Mouse (Mus musculus) gastrocnemius, postnatal 36 days (tissue): ENCODE data around the gene Manf. TPM values are rescaled to one million over a fixed set of nuclear protein-coding genes. Genes with fewer than 3 reads are reported as not detected.
A peak's percentile ranks its signal among the peaks of the same experiment; 100 is the strongest.

Experiments used
- DNase-seq, 2 experiments: peaks; one replicate each; pipeline ENCODE4 v3.0.0; 2022
- intact Hi-C: fragments of 180-260 bp; cut with DNase I; formaldehyde crosslinking; loops from one replicate; pipeline ENCODE4 v1.15.1; 2025
- long read RNA-seq, 2 experiments: library from polyadenylated mRNA; stranded (forward); transcript quantifications; one replicate each; pipeline ENCODE4 v2.0.0; 2021
- total RNA-seq, 2 experiments: library from RNA; stranded (reverse); gene quantifications; 2 replicates each; pipeline ENCODE4 v1.2.3; 2021

Manf gene
- 10 to 100 TPM; 38.1 to 41.5 TPM for total RNA-seq
- long read RNA-seq, experiment 1, transcript Manf-202 (4 exons, 2,247 nt): major isoform, 26 of 32 reads
- long read RNA-seq, experiment 1, partial matches to known transcripts: 0 of 32 reads
- long read RNA-seq, experiment 1, other reads (novel, unspliced or antisense): 6 of 32 reads
- long read RNA-seq, experiment 2, transcript Manf-202 (4 exons, 2,247 nt): major isoform, 41 of 55 reads
- long read RNA-seq, experiment 2, partial matches to known transcripts: 0 of 55 reads
- long read RNA-seq, experiment 2, other reads (novel, unspliced or antisense): 14 of 55 reads

DNA sequence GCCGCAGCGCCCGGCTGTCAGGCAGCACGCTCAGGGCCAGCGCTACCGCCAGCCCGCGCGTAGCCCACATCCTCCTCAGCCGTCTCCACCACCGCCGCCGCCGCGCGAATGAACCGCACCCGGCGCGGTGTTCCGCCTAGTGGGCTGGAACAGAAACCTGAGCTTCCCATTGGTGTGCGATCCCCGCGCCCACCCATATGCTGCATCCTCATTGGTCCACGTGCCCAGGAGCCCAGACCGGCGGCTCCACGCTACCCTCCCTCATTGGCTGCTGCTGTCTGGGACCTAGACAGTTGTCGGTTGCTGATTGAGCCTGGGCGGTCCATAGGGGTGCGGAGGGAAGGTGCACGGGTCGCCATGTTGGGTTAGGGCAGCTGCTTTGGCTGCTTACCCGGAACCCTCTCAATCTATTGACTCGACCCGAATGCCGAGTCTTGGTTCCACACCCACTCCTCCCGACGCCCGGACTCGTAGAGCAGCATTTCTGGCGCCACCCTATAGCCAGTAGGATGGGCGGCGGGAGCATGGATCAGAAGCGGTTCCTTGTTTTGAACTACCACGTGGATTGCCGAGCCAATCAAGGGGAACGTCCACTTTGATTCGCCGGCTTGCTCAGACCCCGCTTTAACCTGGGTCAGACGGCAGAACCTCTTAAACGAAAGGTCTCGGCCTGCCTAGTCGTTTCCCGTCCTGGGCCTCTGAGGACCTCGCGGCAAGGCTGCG, at the start of gene Manf:
Gene Manf, minus strand, starts transcription at position 151 of the 723 bp plus-strand sequence.
- intact Hi-C loops: no loop called here
- DNase-seq: peak; percentile 91 to 96

DNA sequence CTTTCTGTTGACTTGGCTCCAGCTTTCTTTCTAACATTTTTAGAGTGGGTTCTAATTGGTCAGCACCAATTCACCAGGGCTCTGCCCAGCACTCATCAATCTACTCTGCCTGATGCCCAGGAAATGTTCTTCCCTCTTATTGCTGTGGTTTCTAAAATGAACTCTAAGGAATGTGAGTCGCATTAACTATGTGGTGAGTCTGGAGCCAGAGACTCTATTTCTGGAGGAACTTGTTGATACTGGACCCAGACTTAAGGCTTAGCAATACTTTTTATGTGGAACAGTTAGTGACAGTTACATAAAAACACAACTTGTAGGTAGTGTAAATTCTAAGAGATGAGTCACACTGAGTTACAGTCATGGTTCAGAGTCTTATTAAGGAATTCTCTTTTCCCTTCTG, 43.2 kb upstream of the Manf start:
- intact Hi-C loops: no loop called here
- DNase-seq: no peak

DNA sequence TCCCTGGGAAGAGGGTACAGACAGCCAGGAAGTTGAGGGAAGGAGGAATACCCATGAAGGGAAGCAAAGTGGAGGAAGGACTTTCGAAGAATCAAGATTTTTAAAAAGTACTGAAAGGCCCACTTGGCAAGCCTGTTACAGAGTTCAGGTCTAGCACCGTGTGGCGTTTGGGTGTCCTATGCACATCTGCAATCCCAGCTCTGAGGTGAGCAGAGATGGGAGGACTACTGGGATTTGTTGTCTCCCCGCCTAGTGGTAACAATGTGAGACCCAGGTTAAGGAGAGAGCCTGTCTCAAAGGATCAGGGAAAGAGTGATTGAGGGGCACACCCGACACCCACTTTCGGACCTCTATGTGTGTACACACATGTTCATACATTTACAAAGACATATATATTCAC, 23.1 kb upstream of the Manf start:
- DNase-seq: no peak
- intact Hi-C loops: no loop called here

DNA sequence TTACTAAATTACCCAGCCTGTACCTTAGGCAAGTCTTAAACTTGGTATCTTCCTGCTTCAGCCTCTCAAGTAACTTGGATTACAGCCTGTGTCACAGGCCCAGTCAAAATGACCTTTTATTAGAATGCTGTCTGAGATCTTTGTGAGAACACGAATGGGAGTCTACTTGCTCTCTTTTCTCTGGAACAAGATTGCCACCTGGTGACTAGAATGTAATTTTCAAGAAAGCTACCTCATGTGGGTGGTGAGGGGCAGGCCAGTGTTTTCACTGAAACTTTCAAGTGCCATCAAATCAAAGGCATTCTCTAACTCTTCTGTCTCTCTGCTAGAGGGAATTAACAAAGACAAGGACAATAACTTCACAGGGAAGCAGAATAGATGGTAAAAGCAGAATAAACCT, 22.0 kb upstream of the Manf start:
- intact Hi-C loops: no loop called here

DNA sequence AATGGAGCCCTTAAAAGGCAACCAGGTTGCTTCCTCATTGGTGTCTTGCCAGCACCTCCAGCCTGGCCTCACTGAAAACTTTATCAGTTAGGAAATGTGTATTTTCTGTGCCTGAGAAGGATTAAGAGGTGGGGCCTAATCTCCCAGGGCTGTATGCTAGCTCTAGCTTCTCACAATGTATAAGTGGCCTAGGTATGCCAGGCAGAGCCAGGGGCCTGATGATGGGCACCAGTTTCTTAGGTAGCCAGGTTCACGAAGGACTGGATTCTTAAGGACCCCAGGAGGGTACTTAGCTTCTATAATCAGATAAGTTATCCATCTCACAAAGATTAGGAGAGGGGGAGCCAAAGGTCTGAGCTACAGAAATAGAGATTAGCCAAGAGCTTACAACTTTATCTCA, 19.8 kb upstream of the Manf start:
- DNase-seq: no peak
- intact Hi-C loops: no loop called here

More for the DNA sequence above, 22.0 kb upstream of the Manf start:
- DNase-seq: no peak

DNA sequence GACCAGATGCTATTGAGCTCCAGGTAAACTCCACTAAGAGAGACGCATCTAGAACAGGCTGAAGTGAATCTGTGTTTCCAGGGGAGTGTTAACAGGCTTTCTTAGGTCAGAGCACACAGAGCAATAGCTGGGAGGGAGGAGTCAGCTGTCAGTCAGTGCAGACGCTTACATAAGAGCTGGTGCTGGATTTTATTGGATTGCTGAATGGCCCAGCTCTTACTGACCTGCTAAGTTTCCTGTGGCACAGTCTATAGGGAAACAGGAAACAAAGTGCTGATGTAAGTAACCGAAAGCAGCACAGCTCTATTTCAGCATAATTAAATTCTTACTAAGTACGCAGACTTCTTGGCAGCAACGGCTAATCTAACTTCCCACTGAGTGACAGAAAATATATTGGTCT, 16.9 kb upstream of the Manf start:
- DNase-seq: no peak
- intact Hi-C loops: loop anchor here (10.0 kb wide), 1 partner anchor 606 kb away; no protein-coding TSS in a partner anchor

DNA sequence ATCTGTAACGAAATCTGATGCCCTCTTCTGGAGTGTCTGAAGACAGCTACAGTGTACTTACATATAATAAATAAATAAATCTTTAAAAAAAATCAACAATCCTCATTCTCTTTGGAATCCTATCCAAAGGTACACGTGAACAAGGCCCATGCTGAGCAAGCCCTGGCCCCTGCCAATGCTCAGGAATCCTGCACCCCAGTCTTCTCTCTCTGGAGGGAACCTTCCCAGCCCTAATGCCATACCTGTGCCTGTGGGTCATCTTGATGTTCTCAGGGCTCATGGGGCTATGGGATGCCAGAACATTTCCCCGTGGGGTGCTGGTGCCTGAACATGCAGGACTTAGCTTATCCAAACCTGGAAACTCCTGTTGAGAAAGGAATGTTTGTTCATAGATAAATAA, 16.4 kb upstream of the Manf start:
- intact Hi-C loops: loop anchor here (10.0 kb wide), 1 partner anchor 607 kb away; no protein-coding TSS in a partner anchor
- no peak for DNase-seq

DNA sequence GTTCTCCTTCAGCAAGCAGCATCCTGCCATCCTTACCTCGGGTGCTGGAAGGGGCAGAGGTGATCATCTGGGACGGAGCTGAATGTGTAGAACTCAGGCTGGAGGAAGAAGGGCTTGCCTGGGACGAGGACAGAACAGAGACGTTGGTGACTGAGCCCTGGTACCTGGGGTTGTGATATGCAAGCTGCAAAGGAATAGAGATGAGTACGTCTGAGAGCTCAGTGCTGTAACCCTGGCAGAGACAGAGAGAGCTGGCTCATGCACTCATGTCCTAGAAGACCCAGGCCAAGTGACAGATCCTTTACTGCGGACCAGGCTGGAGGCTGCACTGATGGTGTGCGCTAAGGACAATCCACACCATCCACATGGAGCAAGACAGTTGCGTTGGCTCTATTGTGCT, 14.8 kb upstream of the Manf start:
- intact Hi-C loops: loop anchor here (10.0 kb wide), 1 partner anchor 608 kb away; no protein-coding TSS in a partner anchor
- no peak for DNase-seq

DNA sequence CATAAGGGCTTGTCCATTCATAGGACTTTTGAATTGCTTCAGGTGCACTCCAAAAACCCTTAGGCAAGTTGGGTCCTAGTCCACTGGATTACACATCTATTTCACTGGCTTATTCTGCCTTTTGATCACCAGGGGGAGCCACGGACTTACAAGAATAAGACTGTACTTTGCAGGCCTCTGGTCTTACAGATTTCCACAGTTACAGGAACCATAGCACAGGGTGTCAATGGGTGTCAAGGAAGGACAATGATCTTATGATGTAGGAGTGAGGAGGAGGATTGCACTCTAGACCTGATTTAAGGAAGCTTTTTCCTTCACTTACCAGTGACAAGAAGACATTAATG, 12.0 kb upstream of the Manf start:
- DNase-seq: no peak
- intact Hi-C loops: loop anchor here (2.0 to 10.0 kb wide), 2 partner anchors 387 to 611 kb away; no protein-coding TSS in a partner anchor

DNA sequence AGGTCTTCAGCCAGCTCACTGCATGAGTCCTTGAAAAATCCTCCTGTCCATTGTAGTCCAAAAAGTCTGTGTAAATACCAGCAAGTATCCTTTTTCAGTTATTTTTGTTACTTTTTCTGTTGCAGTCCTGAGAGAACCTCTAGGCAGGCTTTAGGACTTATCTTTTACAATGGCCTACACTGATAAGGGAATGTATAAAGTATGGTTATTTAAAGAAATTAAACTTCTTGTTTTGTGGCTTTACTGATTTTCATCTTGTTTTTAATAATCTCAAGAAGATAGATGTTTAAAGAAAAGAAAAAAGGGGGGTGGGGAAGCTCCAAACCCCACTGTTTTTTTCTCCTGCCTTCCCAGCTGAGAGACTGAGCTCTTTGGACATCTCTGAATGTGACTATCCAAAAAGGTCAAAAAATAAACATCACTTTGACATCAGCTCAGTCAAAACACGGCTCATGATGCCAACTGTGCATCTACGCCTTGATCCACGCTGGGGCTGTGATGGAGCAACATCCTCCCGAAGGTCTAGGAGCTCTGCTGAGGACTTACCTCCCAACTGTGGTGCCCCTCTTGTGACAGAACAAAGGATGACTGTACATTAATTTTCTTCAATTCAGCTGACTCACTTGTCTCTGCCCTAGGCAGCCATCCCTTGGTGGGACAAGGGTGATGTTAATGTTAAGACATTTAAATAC, 11.5 kb upstream of the Manf start:
- intact Hi-C loops: loop anchor here (2.0 to 10.0 kb wide), 2 partner anchors 388 to 612 kb away; no protein-coding TSS in a partner anchor
- no peak for DNase-seq

DNA sequence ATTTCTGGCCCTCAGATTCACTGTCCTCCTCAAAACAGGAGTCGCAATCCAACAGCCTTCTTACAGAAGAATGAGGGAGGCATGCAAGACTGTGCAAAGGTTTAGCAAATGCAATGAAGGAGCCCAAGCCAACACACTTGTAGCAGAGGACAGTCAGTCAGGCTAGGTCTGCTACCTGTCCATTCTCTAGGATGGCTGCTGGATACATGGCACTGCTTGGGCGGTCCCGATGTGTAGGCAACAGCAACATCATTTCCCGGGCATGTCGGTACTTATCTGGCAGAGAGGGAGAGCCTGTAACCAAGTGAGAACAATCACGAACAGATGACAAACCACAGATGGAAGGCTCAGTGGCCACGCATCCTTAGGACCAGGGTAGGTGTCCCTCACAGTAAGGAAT, 9.8 kb upstream of the Manf start:
- intact Hi-C loops: loop anchor here (10.0 kb wide), 1 partner anchor 613 kb away; no protein-coding TSS in a partner anchor

DNA sequence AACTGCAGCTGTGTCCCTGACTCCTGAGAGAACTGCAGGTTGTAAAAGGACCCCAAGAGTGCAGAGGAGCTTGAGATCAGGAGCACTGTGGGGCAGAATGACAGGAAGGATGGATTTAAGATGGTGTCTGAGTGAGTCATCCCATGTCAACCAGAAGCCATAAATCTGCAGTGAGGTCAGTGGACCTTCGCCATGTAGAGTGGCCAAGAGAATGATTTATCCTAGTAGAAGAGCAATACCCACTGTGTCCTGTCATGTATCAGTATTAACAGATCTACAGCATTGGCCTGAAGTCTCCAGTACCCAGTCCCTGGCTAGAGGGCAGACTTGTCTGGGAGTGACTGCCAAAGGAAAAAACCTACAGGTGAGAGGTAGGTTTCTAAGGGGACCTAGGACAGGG, 7.1 kb upstream of the Manf start:
- intact Hi-C loops: loop anchor here (2.0 kb wide), 1 partner anchor 434 kb away; no protein-coding TSS in a partner anchor
- DNase-seq: no peak

More for the DNA sequence above, 9.8 kb upstream of the Manf start:
- DNase-seq: no peak

DNA sequence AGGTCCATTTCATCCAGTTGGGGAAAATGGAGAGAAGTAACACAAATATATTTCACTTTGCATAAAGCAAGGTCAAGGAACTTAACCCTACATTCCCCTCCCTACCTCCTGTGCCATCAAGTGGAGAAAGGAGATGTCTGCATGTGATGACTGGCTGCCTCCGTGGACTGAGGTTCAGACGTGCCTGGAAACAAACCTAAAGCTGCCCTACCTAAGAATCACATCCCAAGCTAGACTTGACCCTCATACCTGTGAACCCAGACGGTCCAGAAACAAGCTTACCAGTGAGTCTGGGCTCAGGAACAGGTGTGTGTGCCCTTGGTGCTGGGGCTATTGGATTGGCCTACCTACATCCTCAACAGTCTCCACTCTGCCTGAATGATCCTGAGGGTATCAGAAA, 1.5 kb upstream of the Manf start:
- intact Hi-C loops: no loop called here
- DNase-seq: no peak

DNA sequence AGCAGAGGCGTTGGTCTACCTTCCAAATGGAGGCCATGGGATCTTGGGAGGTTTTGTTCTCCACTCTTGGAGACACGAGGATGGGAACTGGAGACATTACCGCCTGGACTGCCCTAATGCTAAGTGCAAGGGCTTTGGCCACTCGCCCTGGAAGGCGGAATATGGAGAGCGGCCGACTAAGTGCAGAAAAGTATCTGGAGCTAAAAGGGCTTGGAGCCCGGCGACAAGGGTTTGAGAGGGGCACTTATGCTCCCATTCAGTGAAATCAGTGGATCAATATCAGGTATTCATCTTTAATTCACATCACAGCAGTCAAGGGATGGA, 735 bp upstream of the Manf start:
- DNase-seq: no peak
- intact Hi-C loops: no loop called here

DNA sequence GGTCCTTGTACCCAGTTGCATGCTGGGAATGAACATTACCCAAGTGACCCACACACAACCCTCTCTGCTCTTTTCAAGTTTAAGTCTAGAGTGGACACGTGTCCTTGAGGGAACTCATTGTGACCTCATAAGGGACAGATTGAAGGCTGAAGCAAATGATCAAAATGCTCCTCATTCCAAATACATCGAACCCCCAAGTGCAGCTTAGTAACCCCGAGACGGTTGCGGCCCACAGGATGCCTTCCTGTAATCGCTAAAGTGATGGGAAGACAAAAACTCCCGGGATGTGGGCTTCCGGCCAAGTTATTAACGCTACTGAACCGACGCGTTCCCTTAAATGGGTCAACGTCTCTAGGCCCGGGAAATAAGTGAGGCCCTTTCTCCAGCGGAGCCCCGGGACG, 438 bp downstream of the Manf start:
- intact Hi-C loops: no loop called here
- DNase-seq: no peak

DNA sequence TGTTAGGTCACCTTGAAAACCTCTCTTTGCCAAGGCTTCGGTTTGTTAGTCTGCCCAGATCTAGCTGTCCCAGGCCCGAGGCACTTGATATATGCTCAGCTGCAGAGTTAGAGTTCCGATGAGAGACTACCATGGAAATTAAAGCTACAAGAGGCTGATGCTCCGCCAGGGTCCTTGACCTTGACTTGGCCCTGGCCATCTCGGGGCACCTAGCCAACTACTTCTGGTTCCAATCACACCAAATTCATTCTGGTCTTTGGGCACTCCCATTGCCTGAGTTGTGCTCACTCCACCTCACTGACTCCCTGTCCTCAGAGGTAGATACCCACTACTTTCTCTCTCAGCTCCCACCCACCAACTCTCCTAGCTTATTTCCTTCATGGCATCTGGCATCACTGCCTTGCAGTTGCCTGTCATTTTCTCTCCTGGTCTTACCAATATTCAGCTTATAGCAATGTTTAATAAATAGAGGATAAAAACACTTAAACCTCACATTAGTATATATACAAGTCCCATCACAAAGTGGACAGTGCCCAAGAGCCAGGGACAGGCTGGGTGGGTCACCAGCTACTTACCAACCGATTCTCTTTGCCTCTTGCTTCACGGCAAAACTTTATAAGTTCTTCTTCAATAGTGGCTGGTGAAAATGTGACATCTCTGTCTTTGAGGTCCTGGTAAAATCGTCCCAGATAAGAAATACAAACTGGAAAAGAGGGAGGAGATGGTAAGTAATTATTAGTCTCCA, 1.1 kb downstream of the Manf start:
- no peak for DNase-seq
- intact Hi-C loops: no loop called here

DNA sequence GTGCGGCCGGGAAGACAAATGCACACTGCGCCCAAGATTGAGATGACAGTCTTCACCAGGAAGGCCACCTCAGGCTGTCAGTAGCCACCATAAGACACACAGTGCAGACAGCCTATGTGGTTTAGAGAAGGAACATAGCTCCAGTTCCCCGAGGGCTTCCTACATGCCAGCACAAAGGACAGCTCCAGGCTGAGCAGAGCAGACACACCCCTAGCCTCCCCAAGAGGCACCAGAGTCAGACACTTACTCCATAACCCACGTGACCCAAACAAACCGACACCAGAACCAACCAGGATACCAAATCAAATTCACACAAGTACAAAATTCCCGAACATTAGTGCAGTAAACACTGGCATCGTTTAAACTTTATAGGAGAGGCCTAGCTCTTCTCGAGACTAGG, 2.5 kb downstream of the Manf start:
- DNase-seq: no peak
- intact Hi-C loops: loop anchor here (10.0 kb wide), 1 partner anchor 435 kb away; the partner anchor contains the start of gene Pcbp4

DNA sequence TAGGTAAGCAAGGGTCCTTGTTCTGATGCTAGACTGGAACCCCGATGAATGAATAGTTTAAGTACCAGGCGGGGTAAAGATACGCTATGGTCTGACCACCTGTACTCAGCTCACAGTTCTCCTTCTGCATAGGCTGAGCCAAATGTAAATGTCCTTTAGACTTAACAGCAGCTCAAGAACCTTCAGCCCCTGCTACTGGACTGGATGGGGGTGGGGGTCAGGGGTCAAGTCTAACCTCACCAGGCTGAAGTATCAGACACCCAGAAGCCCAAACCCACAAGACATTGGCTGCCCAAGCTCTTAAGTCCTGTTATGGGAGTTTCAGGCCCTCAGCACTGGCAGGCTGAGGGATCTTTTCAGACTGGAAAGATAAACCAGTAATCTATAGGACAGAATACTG, 3.4 kb downstream of the Manf start:
- intact Hi-C loops: loop anchor here (10.0 kb wide), 1 partner anchor 434 kb away; the partner anchor contains the start of gene Pcbp4
- no peak for DNase-seq

DNA sequence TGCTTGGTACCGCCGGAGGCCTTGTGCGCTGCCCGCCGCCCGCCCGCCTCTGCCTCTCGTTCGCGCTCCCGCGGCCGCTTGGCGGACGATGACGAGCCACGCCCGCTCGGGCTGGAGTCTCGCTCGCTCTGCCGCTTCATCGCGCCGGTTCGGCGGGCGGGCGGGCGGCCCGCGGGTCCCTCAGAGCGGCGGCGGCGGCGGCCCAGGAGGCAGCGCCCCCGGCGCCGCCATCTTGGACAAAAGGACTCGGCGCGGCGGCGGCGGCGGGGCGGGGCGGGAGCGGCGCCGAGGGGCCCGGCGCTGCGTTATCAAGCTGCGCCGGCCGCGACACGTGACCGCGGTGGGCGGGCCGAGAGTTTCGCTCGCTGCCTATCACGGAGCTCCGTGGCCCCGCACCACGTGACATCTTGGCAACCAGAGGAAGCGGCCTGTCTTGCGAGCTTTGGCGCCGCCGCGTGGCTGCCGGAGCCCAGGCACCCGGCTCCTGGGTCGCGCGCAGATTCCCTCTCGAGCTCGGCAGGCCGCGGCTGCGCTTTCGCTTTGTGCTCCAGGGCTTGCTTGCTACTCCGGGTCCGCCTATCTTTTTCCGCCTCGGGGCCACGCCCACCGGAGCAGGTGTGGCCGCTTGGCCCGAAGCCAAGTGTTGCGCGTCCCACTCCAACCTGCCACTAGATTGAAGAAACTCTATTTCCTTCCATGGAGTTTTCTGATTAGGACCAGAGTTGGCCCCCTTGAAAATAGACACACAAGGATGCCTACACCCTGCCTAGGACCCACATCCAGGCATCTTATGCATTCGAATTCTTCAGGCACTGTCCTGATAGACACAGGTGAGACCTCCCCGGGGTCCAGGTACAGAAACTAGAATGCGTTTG, 4.7 kb downstream of the Manf start, which contains the start of gene Rbm15b:
Gene Rbm15b, minus strand, starts transcription at position 601 of the 875 bp plus-strand sequence.
- peak; percentile 95 to 96 for DNase-seq
- intact Hi-C loops: loop anchor here (2.0 to 10.0 kb wide), 3 partner anchors 64 to 432 kb away; partner anchors contain the start of gene Pcbp4
